Mouse (Mus musculus) olfactory bulb, adult 2 months (tissue): ENCODE results near the gene Nelfe.
"Not testable (repeated sequence)": the region's sequence is repeated elsewhere in the genome, so short reads cannot be mapped to it uniquely, and the experiment has no call there.

ENCODE experiments used
- CTCF ChIP-seq: fragments of 200-500 bp; IDR thresholded peaks from 2 replicates; pipeline ENCODE4 v1.5.1; 2012; ENCODE audit warnings: low read depth, mild to moderate bottlenecking, low read length, moderate library complexity; ENCODE audit not compliant: insufficient read depth
- POLR2A ChIP-seq: fragments of 200-500 bp; IDR thresholded peaks from 2 replicates; pipeline ENCODE4 v1.6.1; 2012; ENCODE audit warnings: mild to moderate bottlenecking, low read depth, low read length, moderate library complexity; ENCODE audit not compliant: insufficient read depth

DNA sequence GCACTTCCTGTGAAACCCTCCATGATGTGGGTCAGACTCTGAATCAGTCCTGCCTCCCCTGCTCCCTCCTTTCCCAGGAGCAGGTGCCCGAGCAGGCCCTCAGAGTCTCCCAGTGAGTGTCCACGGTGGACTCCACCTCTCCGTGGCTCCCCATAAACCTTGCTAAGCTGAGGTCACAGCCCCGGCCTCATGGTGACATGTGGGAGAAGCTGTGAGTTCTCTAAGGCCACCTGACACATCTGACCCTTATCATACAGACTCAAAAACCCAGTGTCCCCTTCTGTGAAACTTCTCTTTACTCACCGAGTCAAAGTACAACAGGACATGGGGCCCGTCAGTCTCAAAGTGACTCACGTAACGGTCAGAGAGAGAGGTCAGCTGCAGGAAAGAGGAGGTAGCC lies 39.4 kb upstream of the Nelfe start:
- not testable (repeated sequence) for TF ChIP-seq CTCF, POLR2A
